Mouse (Mus musculus) CD8-positive naive resting alpha-beta T cell, adult 2 months (primary cell): ENCODE measurements around the gene Crxos.
"Not testable (repeated sequence)": the region's sequence is repeated elsewhere in the genome, so short reads cannot be mapped to it uniquely, and the experiment has no call there.

Source experiments
- DNase-seq, 2 experiments: peaks; one replicate each; pipeline ENCODE4 v3.0.0; 2022; ENCODE audit warnings: low read depth in 2 of 2, low spot score in 2 of 2

Gene Crxos

DNA sequence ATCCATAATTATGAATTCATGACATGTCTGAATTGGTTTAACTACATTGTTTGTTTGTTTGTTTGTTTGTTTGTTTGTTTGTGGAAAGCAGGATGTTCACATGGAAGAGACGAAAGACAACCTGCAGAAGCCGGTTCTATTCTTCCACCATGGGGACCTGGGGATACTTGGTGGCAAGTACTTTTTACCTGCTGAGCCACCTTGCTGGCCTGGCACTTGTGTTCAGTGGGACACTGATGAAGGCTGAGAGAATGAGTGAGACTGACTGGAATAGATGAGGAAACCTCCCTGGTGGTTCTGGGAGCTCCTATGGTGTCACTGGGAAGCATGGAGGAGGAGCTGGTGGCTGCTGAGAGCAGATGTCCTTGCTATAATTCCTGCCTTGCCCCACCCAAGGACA lies at the start of gene Crxos:
Crxos (plus strand) TSS at position 301 of the 400 bp plus-strand sequence.
- no peak for DNase-seq

GRCm38 (mm10) chr7:15839578-15839977 lies 42.8 kb upstream of the Crxos start, which contains the start of gene Obox6:
TSS of gene Obox6 (minus strand) at chr7:15839678.
- no peak for DNase-seq

DNA sequence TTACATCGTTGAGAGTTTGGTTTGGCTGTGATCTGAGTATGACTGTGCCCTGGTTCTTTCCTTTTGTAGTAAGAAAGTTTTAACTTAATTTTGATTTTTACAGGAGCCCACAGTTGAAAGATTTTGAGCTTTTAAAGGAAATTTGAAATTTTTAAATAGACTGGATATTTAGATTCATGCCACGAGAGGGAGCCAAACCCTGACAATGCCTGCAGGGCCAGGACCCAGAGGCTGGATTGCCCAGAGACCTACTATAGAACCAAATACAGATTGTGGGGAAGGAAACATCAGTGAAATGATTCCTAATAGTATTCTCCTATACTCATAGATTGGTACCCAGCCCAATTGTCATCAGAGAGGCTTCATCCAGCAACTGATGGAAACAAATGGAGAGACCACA lies 22.8 kb upstream of the Crxos start:
- no peak for DNase-seq

GRCm38 (mm10) chr7:15864104-15864503 lies 18.3 kb upstream of the Crxos start:
- no peak for DNase-seq

- DNase-seq = no peak
These were observed 2.7 kb upstream of the Crxos start, which contains the start of gene Crx for GRCm38 (mm10) chr7:15879756-15880155. TSS of gene Crx (minus strand) at chr7:15879968.

DNA sequence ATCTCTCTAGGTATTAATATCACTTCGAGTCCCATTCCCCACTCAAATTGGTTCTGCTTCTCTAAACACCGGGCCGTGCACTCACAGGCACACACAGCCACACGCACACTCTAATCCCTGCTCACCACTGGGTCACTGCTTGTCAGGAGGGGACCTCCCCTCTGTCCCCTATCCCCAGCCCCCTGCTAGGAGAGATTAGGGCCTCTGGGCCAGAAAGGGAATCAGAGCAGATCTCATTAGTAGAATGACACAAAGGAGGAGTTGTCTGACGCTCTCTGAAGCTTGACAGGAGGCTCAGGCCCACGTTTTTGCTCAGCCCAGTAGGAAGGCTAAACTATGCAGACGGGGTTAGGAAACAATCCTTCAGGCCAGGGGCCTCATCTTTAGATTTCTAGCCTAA lies 1.0 kb upstream of the Crxos start:
- no peak for DNase-seq

DNA sequence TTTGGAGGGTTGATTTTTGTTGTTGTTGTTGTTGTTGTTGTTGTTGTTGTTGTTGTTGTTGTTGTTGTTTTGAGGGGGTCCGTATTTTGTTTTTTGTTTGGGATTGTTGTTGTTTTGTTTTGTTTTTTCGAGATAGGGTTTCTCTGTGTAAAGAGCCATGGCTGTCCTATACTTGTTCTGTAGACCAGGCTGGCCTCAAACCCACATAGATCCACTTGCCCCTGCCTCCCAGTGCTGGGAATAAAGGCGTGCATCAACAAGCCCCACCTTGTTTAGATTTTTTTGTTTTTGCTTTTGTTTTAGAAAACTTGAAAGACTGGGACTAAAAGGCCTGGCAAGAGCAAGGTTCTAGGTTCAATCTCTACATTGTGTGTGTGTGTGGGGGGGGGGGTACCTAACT lies 586 bp upstream of the Crxos start:
- no peak for DNase-seq

GRCm38 (mm10) chr7:15884127-15884526 lies 1.7 kb downstream of the Crxos start:
- DNase-seq = no peak

DNA sequence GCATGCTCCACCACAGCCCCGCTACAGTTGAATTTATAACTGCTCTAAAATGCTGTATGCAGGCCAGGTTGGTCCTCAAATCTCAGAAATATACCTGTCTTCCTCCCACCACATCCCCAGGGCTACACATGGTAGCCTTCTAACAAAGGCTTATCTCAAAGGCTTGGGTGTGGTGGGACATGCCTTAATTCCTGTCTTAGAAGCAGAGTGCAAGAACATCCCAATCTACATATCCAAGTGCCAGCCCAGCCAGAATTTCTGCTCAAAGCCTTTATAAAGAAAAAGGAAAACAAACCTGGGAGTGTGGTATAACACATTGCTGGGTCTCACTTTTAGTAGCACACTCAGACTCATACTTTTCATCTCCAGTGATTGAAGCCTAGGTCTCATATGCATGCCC lies 11.8 kb downstream of the Crxos start:
- DNase-seq = no peak

GRCm38 (mm10) chr7:15901366-15902048 lies 19.1 kb downstream of the Crxos start:
- DNase-seq = no peak

GRCm38 (mm10) chr7:15905861-15906260 lies 23.4 kb downstream of the Crxos start:
- DNase-seq = no peak

GRCm38 (mm10) chr7:15906602-15907001 lies 24.2 kb downstream of the Crxos start:
- no peak for DNase-seq

DNA sequence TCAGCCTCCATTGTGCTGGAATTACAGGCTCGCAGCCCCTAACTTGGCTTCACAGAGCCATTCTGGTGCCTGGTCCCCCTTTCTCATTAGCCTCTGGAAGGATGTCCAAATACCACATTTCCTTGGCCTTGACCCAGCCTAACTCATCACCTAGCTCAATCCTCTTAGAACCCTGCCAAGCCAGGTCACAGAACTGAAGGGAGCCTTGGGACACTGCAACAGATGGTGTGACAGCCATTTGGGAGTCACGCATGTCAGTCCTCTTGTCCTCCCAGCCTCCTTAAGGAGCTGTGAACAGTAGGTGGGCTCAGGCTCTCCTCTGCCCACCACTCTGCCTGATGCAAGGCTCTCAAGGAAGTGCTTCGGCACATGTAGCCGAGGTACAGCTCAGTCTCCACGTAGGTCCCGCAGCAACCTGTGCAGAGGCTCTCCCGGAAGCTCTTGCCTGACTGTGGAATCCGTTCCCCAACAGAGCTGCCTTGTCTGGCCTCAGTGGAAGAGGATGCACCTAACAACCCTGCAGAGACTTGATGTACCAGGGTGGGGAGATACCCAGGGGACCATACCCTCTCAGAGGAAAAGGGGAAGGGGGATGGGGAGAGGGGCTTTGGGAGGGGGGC lies 25.7 kb downstream of the Crxos start:
- no peak for DNase-seq

GRCm38 (mm10) chr7:15910521-15910920 lies 28.1 kb downstream of the Crxos start:
- no peak for DNase-seq

DNA sequence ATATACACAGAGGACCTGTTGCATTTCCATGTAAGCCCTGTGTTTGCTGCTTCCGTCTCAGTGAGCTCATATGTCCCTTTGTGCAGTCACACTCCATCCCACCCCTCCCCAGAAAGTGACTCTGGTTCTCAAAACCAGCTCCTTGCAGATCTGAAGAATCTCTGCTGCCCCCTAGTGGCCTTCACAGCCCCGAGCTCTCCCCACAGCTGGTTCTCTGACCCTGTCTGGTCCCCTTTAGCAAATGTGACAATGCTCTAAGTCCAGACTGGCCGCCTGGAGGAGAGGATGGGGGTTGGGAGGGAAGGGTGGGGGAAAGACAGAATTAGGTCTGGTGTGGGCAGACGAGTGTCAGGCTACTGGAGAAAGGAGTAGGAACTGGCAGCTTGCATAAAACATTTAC lies 29.8 kb downstream of the Crxos start:
- peak; percentile 59 to 71 for DNase-seq

GRCm38 (mm10) chr7:15914252-15914651 lies 31.8 kb downstream of the Crxos start:
- peak; percentile 36 to 61 for DNase-seq

DNA sequence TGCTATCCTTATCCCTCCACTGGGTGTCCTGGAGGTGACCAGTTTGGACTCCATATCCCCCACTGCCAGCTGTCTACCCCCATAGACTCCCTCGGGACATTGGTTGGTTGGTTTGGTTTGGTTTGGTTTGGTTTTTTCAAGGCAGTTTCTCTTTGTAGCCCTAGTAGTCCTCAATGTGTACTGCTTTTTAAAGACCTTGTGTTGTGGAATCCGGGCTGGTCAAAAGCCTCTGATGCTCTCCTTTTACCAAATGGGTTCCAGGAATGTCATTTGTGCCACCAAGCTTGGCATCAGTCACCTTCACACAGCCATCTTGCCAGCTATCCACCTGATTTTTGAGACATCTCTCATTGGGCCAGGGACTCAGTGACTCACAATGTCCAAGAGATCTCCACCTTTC lies 32.3 kb downstream of the Crxos start:
- DNase-seq = no peak

DNA sequence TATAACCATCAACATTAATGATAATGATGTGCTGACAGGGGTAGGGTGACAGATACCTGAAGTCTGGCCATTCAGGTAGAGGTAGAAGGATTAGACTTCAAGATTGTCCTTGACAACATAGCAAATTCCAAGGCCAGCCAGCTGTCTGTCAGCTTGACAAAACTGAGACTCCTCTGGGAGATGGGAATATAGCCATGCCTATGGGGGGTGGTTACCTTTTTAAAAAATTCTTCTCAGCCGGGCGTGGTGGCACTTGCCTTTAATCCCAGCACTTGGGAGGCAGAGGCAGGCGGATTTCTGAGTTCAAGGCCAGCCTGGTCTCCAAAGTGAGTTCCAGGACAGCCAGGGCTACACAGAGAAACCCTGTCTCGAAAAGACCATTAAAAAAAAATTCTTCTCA lies 33.3 kb downstream of the Crxos start:
- not testable (repeated sequence) for DNase-seq

DNA sequence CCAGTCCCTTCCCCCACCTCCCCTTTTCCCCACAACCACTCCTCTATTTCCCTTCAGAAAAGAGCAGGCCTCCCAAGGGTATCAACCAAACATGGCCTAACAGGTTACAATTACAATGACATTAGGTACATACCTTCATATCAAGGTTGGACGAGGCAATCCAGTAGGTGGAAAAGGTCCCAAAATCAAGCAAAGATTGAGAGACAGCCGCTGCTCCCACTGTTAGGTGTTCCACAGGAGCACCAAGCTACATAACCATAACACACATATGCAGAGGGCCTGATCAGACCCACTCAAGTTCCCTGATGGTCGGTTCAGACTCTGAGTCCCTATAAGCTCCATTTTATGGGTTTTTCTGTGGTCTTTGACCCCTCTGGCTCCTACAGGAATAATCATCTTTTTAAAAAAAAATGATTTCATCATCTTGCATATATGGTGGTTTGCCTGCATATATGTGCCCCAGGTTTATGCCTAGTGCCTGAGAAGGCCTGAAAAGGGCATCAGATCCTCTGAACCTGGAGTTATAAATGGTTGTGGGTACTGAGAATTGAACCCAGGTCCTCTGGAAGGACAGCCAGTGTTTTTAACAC lies 33.8 kb downstream of the Crxos start:
- no peak for DNase-seq

- DNase-seq = no peak
These were observed 34.6 kb downstream of the Crxos start for GRCm38 (mm10) chr7:15916996-15917395.

- DNase-seq = no peak
These were observed 36.0 kb downstream of the Crxos start for GRCm38 (mm10) chr7:15918371-15918770.

- no peak for DNase-seq
These were observed 37.5 kb downstream of the Crxos start for GRCm38 (mm10) chr7:15919947-15920346.
